Mouse (Mus musculus): Measurements from ENCODE around the gene Ophn1.

Gene Ophn1

GRCm38 (mm10) chrX:98890406-98891116 lies at the start of gene Ophn1:
Gene Ophn1 (minus strand): TSS chrX:98891025.
- DNase-seq (ENCODE audit: low spot score in 2 of 2), result peak; percentile 56 to 74

DNA sequence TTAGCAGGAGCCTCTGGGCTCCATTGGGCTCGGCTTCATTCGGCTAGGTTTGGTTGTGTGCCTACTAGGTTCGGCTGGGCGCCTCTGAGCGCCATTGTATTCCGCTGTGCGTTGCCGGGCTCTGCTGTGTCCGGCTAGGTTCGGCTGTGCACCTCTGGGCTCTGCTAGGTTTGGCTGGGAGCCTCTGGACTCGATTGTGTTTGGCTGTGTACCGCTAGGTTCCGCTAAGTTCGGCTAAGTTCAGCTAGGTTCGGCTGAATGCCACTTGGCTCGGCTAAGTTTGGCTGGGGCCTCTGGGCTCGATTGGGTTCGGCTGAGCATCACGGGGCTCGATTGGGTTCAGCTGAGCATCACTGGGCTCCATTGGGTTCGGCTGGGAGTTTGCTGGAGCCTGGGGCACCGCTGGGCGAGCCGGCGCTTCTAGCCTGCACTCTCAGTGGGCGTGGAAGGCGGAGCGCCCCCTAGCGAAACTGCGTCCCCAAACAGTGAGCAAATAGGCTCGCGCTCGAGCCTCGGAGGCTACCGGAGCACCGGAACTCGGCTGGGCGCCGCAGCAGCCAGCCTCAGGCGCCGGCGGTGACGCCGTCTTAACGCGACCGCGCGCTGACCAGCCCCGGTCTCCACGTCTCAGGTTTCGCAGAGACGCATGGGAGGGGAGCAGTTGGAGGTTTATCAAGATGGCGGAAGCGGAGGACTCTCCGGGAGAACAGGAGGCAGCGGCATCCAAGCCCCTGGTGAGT lies 46.9 kb upstream of the Ophn1 start:
- peak; percentile 87 to 91 for DNase-seq (ENCODE audit: low spot score in 2 of 2)

DNA sequence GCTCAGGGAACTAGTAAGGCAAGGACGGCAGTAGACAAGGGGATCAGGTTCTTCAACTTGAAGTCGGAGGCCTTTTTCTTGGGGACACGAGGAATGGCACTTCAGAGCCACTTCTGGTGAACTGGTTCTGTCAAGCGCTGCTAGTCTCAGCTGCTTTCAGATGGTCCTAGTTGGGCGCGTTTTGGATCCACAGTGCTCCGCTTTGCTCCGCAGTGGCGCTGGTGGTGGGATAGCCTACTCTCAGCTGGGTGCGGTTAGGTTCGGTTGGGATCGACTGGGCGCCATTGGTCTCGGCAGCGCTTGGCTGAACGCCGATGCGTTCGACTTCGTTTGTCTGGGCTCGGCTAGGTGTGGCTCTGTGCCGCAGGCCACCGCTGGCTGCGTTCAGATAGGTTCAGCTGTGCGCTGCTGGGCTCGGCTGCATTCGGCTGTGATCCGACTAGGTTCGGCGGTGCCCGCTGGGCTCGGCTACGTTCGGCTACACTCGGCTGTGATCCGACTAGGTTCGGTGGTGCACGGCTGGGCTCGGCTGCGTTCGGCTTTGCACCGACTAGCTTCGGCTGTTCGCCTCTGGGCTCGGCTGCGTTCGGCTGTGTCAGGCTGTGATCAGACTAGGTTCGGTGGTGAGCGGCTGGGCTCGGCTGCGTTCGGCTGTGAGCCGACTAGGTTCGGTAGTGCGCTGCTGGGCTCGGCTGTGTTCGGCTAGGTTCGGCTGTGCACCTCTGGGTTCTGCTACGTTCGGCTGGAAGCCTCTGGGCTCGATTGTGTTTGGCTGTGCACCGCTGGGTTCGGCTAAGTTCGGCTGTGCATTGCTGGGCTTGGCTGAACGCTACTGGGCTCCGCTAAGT lies 46.1 kb upstream of the Ophn1 start:
- peak; percentile 94 to 96 for DNase-seq (ENCODE audit: low spot score in 2 of 2)

GRCm38 (mm10) chrX:98936101-98936500 lies 45.3 kb upstream of the Ophn1 start, which contains the start of gene Yipf6:
Gene Yipf6 (plus strand): TSS chrX:98936316.
- DNase-seq (ENCODE audit: low spot score in 2 of 2), result no peak

DNA sequence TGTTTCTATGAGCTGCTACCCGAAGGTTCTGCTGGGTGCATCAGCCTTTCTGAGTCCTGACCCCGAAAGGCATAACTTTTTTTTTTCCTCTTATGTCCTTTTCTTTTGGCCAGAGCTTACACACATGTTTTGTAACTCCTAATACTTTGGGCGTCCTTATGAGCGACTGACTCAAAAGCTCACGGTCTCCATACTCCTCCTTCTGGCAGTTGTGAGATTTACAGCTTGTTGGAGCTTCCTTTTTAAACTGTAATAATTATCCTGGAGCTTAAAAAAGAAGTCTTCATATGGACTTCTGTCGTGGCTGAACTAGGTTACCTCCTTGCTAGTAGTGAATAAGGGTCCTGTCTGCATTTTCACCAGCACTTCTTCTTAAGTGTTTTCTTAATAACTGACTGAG lies 28.6 kb upstream of the Ophn1 start:
- no peak for DNase-seq (ENCODE audit: low spot score in 2 of 2)

DNA sequence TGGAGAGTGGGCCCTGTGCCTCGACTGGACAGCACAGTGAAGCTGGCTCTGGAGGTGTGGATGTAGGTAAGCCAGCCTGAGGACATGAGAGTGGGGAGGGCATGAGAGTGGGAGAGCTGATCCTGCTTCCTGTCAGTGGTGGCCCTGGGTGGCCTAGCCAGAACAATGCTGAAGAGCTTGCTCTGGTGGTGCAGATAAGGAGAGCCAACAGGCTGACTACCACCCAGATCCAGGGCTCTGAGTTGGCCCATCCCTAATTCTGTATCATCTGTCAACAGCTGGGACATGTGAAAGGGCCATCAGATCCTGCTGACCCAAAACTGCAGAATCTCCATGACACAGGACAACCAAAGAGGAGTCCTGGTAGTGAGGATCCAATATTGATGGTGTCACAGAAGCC lies 18.1 kb upstream of the Ophn1 start:
- DNase-seq (ENCODE audit: low spot score in 2 of 2), result no peak

- DNase-seq (ENCODE audit: low spot score in 2 of 2), result no peak
These were observed 13.4 kb upstream of the Ophn1 start for GRCm38 (mm10) chrX:98904226-98904625.

DNA sequence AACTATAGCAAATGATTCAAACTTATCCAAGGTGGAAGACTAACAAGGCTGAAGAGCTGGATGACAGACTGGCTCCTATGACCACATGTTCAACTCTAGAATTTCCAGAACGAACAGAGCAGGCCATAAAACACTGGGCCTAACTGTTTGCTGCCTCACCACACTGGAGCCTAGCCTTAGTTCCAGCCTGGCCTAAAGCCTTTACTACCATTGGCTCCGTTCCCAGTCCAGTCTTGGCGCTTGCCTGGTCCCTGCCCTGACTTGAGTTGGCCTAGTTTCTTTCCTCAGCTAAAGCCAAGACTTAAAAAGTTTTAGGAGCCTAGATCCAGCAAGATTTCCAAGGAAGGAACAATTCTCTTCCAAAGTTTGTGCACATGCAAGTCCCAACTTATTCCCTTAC lies 7.5 kb upstream of the Ophn1 start:
- DNase-seq (ENCODE audit: low spot score in 2 of 2), result peak in 1 of 2 experiments; percentile 17

GRCm38 (mm10) chrX:98890072-98890405 lies 786 bp downstream of the Ophn1 start:
- no peak for DNase-seq (ENCODE audit: low spot score in 2 of 2)

GRCm38 (mm10) chrX:98881983-98882382 lies 8.8 kb downstream of the Ophn1 start:
- no peak for DNase-seq (ENCODE audit: low spot score in 2 of 2)

- no peak for DNase-seq (ENCODE audit: low spot score in 2 of 2)
These were observed 9.7 kb downstream of the Ophn1 start for GRCm38 (mm10) chrX:98881085-98881484.

- DNase-seq (ENCODE audit: low spot score in 2 of 2), result no peak
These were observed 10.5 kb downstream of the Ophn1 start for GRCm38 (mm10) chrX:98880314-98880713.

DNA sequence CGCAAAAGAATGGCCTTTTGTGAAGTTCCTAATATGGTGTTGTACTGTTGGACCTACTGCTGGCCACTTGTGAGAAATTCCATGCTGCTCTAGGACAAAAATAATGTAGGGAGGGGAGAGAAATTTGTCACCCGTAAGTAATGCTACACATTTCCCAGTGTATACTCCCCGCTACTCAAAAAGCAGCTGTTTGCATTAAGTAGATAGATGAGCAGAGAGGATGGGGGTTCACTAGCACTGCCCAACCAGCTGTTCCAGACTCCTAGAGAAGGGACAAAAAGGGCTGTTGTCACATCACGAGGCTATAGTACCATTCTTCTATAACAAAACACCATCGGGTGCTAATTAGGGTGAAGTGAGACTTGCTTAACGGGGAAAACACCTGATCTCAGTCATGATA lies 15.7 kb downstream of the Ophn1 start:
- DNase-seq (ENCODE audit: low spot score in 2 of 2), result no peak

DNA sequence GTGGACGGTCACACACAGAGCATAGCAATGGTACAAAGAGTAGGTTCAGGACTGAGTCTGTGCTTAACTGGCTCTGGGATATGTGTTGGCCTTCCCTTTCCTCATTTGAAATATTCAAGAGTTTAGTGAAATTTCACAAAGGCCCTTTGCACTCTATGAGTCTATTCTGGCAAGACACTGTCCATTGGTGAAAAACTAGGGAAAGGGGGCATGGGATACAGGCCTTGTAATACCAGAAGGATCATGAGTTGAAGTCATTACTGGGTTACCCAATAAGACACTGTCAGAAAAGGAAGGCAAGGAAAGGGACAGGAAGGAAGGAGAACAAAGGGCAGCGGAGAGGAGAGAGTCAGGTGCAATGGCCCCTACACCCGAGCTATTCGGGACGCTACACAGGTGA lies 16.7 kb downstream of the Ophn1 start:
- DNase-seq (ENCODE audit: low spot score in 2 of 2), result no peak

- DNase-seq (ENCODE audit: low spot score in 2 of 2), result no peak
These were observed 18.8 kb downstream of the Ophn1 start for GRCm38 (mm10) chrX:98872064-98872463.

- DNase-seq (ENCODE audit: low spot score in 2 of 2), result no peak
These were observed 20.3 kb downstream of the Ophn1 start for GRCm38 (mm10) chrX:98870541-98870940.

GRCm38 (mm10) chrX:98869735-98870134 lies 21.1 kb downstream of the Ophn1 start:
- no peak for DNase-seq (ENCODE audit: low spot score in 2 of 2)

DNA sequence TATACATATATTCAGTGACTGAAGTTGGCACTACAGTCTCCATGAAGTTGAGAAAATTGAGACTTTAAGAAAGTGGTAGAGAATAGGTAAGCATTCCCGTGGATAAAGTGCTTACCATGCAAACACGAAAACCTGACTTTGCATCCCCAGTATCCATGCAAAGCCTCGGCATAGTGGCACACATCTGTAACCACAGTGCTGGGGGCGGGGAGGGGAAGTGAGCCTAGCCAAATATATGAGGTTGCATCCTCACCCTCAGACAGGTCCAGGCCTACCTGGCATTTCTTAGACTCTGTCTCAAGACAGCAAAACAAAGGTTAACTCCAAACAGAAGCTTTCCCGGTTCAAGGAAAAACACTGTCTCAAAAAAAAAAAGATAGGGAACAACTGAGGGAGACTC lies 21.7 kb downstream of the Ophn1 start:
- no peak for DNase-seq (ENCODE audit: low spot score in 2 of 2)

DNA sequence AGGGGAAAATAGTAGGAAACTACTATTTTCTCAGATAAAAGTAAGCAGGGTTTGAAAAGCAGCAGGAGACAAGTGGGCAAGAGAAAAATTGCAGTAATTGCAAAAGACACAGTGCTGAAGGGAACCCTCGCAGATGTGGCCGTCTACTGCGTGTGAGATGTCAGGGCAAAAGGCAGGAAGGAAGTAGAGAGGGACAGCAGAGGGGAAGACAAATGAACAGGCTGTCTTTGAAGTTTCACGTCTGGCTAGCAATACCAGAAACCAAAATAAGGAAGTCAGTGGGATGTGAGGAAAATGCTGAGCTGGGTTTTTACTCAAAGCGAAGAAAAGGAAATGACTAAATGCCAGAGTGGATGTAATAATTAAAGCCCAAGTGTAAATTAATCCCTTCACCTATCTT lies 30.7 kb downstream of the Ophn1 start:
- no peak for DNase-seq (ENCODE audit: low spot score in 2 of 2)

DNA sequence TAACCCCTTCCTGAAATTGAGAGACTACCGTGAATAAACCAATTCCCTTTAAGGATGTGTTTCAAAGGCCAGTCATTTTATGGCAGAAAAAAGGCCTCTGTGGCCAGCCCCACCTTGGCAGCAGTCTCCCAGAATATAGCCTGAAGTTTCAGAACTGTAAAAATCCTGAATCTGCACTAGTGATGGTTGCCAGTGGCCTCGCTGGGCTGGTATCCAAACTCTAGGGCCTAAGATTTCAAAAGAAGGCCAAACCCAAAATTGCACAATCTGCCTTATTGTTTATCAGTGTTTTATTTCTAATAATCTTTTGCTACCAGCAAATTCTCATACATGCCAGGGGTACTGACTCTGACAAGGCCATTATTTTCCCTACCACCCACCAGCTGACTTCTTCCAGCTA lies 34.8 kb downstream of the Ophn1 start:
- DNase-seq (ENCODE audit: low spot score in 2 of 2), result no peak

- no peak for DNase-seq (ENCODE audit: low spot score in 2 of 2)
These were observed 40.0 kb downstream of the Ophn1 start for GRCm38 (mm10) chrX:98850869-98851268.

- no peak for DNase-seq (ENCODE audit: low spot score in 2 of 2)
These were observed 49.2 kb downstream of the Ophn1 start for GRCm38 (mm10) chrX:98841606-98842005.

DNA sequence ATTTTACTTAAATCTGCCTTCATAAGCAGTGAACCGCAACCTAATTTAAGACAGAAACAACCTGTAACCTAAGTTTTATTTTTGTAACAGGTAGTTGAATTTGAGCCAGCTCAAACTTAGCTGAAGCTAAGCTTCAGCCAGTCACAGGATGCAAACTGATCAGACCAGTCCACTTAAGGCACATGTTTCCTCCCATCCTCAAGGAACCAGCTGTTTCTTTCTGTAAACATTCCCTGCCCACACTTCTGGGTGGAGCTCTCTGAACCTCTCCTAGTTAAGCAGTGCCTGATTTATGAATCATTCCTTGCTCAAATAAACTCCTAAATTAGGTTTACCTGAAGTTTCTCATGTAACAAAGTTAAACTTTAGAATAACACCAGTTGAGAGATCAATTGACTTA lies 54.8 kb downstream of the Ophn1 start:
- no peak for DNase-seq (ENCODE audit: low spot score in 2 of 2)
